Mouse (Mus musculus) ZHBTc4 (cell line): ENCODE measurements around the gene Matk.
A peak's percentile ranks its signal among the peaks of the same experiment; 100 is the strongest.

Experiments
- DNase-seq: peaks from one replicate; pipeline ENCODE4 v3.0.0-alpha.2; 2011; ENCODE audit warnings: low read depth, low spot score

Gene Matk

GRCm38 (mm10) chr10:81252424-81253419 is at the start of gene Matk:
Gene Matk (plus strand): TSS chr10:81252935.
- peak; percentile 58 for DNase-seq

- DNase-seq, result no peak
Measured at GRCm38 (mm10) chr10:81202978-81203720, 49.6 kb upstream of the Matk start.

- DNase-seq, result no peak
Measured at GRCm38 (mm10) chr10:81204137-81204536, 48.6 kb upstream of the Matk start.

- DNase-seq, result no peak
Measured at GRCm38 (mm10) chr10:81210154-81210553, 42.6 kb upstream of the Matk start.

GRCm38 (mm10) chr10:81216260-81216659 is 36.5 kb upstream of the Matk start:
- DNase-seq, result no peak

- no peak for DNase-seq
Measured at GRCm38 (mm10) chr10:81216810-81217209, 35.9 kb upstream of the Matk start.

- DNase-seq, result peak; percentile 43
Measured at GRCm38 (mm10) chr10:81217267-81217666, 35.5 kb upstream of the Matk start.

- peak; percentile 75 for DNase-seq
Measured at GRCm38 (mm10) chr10:81217964-81218363, 34.8 kb upstream of the Matk start.

- no peak for DNase-seq
Measured at GRCm38 (mm10) chr10:81221402-81222015, 31.2 kb upstream of the Matk start.

- peak; percentile 63 for DNase-seq
Measured at GRCm38 (mm10) chr10:81223731-81224130, 29.0 kb upstream of the Matk start.

- DNase-seq, result no peak
Measured at GRCm38 (mm10) chr10:81229735-81230437, 22.8 kb upstream of the Matk start.

- DNase-seq, result peak; percentile 51
Measured at GRCm38 (mm10) chr10:81230438-81231332, 22.1 kb upstream of the Matk start, which contains the start of gene Atcay. Gene Atcay (minus strand): TSS chr10:81230833.

GRCm38 (mm10) chr10:81231436-81231835 is 21.3 kb upstream of the Matk start:
- no peak for DNase-seq

- peak; percentile 96 for DNase-seq
Measured at GRCm38 (mm10) chr10:81232580-81233225, 20.0 kb upstream of the Matk start, which contains the start of gene Zfr2. Gene Zfr2 (plus strand): TSS chr10:81233155.

GRCm38 (mm10) chr10:81233226-81233585 is 19.5 kb upstream of the Matk start:
- no peak for DNase-seq

- DNase-seq, result no peak
Measured at GRCm38 (mm10) chr10:81234206-81234605, 18.5 kb upstream of the Matk start.

- no peak for DNase-seq
Measured at GRCm38 (mm10) chr10:81236471-81237268, 16.1 kb upstream of the Matk start.

GRCm38 (mm10) chr10:81238618-81239017 is 14.1 kb upstream of the Matk start:
- DNase-seq, result no peak

GRCm38 (mm10) chr10:81240876-81241275 is 11.9 kb upstream of the Matk start:
- DNase-seq, result peak; percentile 87
